Mouse (Mus musculus) splenic B cell, adult 2 months (primary cell): ENCODE measurements around the gene Ptgfrn.

Experiments
- DNase-seq: peaks from one replicate; pipeline ENCODE4 v3.0.0-alpha.2; 2011; ENCODE audit warnings: low read depth, low spot score
- H3K27me3 ChIP-seq: 2 replicates; pipeline ENCODE4 v1.6.1; 2012; ENCODE audit warnings: mild to moderate bottlenecking, low read length, moderate library complexity, mixed read lengths; ENCODE audit not compliant: control insufficient read depth, poor library complexity, insufficient read depth, severe bottlenecking
- H3K36me3 ChIP-seq: 2 replicates; pipeline ENCODE4 v1.6.1; 2012; ENCODE audit warnings: mild to moderate bottlenecking, low read length, moderate library complexity, mixed read lengths; ENCODE audit not compliant: control insufficient read depth, poor library complexity, insufficient read depth, severe bottlenecking

Ptgfrn gene

DNA sequence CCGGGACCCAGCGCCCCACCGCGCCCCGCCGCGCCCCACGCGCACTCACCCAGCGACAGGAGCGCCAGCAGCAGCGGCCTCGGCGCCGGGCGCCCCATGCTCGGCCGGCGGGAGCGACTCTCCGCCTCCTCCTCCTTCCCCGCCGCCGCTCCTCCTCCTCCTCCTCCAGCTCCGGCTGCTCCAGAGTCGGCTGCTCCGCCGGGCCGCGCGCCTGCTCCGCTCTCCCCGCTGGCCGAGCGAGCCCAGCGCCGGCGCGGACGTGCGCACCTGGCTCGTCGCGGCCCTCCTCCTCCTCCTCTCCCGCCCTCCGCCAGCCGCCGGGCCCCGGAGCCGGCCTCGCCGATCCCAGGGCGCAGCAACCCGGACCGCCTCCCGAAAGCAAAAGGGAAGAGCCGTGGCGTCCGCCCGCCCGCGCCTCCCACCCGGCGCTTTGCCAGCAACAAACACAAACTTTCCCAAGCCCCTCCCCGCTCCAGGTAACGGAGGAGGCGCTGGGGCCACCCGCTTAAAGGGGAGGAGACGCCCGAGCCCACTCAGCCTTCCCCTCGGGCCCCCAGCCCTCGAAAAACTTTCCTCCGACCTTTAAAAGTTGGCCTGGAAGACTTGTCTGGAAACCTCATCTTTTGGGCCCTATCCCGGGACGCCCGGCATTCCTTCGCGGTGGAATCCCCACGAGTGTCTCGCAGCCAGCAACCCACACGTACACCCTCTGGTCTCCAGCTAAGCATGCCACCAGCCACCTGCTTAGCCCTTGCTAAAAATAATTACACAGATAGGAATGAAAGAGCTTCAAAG, at the start of gene Ptgfrn:
TSS of gene Ptgfrn (minus strand) at position 236 of the 795 bp plus-strand sequence.
- H3K36me3 ChIP-seq = no peaks in the 10 kb centered on the region
- H3K27me3 ChIP-seq = peaks cover 2% of the 10 kb centered on the region; the same call in 1 of the 2 replicates
- peak; percentile 6 for DNase-seq

DNA sequence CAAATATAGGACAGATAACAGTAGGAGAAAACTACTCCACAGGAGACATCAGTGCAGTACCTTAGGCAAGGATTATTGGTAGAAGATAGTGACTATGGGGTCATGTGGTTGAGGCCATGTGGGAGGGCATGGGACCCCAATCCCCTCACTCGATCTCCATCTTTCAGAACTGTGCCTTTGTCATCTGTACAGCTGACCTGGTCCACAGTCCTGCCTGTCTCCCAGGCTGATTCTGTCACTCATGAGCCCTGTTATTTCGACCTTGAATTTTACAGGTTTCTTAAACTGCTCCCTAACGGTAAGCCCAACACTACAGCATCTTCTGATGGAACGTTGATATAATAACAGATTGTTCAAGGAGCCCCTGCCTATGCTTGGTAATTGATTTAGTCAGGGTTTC, 49.6 kb upstream of the Ptgfrn start:
- H3K27me3 ChIP-seq = no peaks in the 10 kb centered on the region
- no peak for DNase-seq
- no peaks in the 10 kb centered on the region for H3K36me3 ChIP-seq

DNA sequence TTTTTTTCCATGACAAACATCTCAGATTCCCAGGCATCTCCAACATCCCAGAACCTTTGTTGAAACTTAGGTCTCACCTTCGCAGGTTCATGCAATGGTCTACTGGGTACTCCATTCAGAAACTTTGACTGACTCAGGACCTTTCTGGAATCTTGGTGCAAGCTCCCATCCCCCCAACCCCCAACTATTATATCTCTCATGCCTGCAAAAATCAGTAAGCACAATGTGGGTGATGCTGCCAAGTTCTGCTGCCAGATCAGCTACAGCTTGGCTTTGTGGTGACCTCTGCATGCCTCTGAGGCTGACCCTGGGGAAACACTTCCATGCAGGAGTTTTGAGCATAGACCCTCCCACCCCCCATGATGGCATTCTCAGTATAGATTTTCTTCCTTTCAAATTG, 44.0 kb upstream of the Ptgfrn start:
- no peaks in the 10 kb centered on the region for H3K27me3 ChIP-seq
- no peaks in the 10 kb centered on the region for H3K36me3 ChIP-seq
- DNase-seq = no peak

DNA sequence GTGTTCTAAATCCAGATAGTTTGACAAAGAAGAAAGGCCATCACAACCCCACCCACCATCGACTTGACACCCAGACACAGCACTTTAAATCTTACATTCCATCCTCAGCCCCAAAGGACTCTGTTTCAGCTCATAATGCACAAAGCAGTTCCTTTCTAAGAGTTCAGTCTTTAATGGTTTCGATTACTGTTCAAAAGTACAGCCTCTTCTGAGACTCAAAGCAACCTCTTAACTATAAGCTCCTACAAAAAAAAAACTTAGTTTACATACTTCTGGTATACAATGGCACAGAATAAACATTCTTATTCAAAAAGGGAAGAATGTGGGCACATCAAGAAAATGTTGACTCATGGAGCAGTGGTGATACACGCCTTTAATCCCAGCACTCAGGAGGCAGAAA, 43.3 kb upstream of the Ptgfrn start:
- no peak for DNase-seq
- Histone ChIP-seq H3K27me3 (no peaks in the 10 kb centered on the region), H3K36me3 (no peaks in the 10 kb centered on the region)

DNA sequence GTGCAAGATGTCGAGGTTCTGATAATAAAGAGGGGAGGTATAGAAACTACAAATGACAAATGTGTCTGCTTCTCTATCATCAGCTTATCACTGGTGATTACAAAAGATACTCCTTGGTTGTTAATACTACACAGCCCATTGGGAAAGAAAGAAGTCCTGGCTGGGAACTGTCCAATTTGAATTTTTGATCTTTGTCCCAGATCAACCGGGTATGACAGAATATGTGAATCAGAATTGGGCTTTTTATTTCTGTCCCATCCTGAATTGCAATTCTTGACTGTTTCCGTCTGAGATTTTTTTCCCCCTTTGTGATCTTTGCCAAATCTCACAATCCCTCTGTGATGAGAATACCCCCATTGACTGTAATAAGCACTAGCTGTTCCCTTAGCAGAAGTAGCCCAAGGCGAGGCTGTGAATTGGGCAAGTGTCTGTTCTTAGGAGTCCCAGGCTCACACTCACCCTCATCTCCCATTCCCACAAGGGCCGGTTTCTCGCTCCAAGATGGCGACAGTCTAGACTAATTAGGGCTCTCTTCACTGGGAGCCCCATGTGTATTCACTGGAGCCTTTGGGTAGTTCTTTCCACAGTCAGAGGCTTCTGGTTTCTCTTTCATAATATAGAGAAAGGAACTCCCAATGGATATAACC, 36.2 kb upstream of the Ptgfrn start:
- DNase-seq = no peak
- Histone ChIP-seq H3K36me3 (no peaks in the 10 kb centered on the region), H3K27me3 (no peaks in the 10 kb centered on the region)

DNA sequence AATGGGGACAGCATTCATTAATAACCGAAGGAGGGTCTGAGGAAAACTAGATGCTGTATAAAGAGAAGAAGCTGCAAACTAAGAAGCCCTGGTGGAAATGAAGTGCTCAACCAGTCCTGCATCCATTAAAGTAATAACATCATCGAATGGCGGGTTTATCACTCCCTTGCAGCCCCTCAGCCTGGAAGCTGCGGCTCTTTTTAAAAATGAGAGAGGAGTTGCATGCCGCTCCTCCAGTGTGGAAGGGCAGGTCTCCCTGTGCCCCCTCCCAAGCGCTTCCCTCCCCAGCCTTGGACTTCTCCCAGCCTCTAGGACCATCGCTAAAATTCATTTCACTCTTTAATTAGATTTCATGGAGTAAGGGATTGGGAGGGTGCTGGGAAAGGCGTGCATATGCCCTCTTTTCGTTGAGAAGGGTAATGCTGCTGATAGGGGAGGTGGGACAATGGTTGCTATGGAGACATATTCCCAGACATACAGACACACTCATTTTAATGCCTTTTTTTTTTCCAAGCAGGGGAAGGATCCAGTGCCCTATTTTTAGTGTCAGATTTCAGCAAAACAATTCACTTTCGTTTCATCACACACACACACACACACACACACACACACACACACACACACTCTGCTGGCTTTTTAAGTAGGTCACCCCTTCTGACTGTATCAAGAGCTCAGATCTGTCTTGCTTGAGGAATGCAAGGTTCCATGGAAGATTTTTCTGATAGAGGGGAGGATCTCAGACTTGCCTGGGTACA, 35.4 kb upstream of the Ptgfrn start:
- no peak for DNase-seq
- H3K27me3 ChIP-seq = no peaks in the 10 kb centered on the region

DNA sequence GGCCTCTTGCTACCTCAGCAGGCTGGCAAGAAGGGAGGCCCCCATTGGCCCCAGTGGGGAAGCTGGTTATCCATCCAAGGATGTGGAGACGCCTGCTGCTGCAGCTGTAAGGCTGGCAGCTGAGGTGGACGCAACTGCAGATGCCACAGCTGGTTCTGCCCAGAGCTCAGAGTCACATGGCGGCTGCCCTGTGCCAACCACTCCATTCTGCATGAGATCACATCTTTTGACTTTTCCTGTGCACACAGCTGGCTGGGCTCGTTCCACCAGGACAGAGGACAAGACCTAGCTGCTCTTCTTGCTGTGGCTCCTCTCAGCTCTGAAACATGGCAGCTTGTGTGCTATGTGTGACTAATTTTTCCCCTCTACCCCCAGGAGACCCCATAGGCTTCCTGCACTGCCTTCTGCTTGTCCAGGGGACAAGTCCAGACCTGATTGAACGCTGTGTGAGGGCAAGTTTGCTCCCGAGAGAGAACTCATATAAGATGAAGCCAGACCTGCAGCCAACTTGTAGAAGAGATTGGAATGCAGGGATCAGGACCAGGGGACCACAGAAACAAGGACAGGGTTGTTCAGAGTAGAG, 34.4 kb upstream of the Ptgfrn start:
- Histone ChIP-seq H3K27me3 (no peaks in the 10 kb centered on the region), H3K36me3 (no peaks in the 10 kb centered on the region)
- DNase-seq = no peak

More for the DNA sequence above, 35.4 kb upstream of the Ptgfrn start:
- no peaks in the 10 kb centered on the region for H3K36me3 ChIP-seq

DNA sequence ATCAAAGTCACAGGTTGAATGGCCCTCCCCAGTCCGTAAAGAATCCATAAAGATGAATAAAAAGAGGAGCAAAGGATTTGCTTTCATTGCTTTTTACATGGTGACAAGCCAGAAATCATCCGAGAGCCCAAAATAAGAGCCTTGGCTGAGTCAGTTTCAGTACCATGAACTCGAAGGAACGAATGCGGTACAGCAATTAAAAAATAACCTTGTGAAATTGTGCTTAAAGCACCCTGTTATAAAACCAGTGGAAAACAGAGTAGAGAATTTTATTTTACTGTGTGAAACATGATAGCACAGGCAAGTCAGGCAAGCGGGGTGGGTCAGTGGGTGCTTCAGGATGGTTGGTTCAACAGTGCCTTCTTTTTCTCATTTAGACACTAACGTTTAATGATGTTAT, 33.4 kb upstream of the Ptgfrn start:
- Histone ChIP-seq H3K36me3 (no peaks in the 10 kb centered on the region), H3K27me3 (no peaks in the 10 kb centered on the region)
- DNase-seq = no peak

DNA sequence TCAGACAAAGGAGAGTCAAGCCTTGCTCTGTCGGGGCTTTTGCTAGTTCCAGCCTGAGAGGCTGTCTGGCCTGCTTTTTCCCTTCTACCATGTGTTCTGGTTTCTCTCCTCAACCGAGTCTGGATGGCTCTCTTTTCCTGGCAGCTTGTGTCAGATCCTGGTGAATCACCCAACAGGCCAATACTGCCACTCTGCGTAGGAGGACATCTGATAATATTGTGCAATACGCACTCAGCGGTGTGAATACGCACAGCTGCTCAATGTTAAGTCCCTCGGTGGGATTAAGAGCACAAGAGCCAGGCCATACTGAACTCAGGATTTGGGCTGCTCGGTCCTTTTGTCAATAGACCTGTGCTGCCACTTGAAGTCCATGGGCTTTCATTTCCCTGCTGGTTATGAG, 31.8 kb upstream of the Ptgfrn start:
- DNase-seq = no peak
- Histone ChIP-seq H3K36me3 (no peaks in the 10 kb centered on the region), H3K27me3 (no peaks in the 10 kb centered on the region; the same call in 1 of the 2 replicates)

DNA sequence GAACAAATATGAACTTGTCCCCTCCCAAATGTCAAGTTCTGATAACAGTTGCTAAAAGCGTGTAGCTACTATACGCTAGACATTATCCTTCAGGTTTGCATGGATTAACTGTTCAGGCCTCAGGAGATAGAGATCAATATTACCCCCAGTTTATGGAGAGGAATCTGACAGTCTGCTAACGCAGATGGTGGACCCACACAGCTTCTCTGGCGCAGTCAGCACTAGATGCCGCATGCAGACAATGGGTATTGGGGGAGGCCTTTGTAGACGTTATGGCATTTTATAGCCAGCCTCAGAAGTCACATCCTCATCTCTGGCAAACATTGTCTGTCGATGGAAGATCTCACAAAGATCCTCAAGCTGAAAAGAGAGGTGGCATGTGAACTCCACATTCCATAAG, 29.9 kb upstream of the Ptgfrn start:
- Histone ChIP-seq H3K36me3 (no peaks in the 10 kb centered on the region), H3K27me3 (no peaks in the 10 kb centered on the region; the same call in 1 of the 2 replicates)
- no peak for DNase-seq

DNA sequence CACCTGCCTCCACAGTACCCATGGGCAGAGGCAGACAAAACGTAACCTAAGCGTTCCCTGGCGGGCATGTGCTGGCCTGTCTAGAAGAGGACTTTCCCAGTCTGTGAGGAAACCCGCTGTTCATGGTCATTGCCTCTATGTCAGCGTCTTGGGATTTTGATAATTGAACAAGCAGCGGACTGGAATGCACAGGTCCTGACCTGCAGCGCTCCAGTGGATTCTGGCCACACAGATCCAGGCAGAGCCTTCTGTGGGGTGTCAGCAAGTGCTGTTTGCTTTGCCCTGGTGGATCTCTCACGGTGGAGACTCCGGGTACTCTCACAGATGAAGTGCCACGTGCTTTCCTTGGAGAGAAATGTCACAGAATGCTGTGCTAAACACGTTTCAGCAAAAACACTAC, 26.4 kb upstream of the Ptgfrn start:
- no peaks in the 10 kb centered on the region; the same call in 1 of the 2 replicates for H3K27me3 ChIP-seq
- no peak for DNase-seq
- H3K36me3 ChIP-seq = no peaks in the 10 kb centered on the region

DNA sequence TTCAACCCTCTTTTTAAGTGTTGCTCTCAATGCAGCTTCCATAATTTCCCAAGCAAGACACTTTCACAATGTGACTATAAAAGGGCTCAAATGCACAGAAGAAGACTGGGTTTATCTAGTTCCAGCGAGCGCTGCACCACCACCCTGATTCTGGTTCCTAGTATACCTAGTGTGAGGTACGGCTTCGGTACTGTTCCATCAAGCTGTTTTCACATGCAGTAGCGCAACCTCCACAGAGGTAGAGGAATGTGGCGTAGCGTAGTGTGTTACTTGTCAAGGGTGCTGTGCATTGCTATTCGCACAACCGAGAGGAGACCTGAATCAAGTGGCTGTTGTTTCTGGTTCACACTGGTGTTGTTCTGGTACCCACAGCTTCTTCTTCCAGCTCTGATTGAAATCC, 24.8 kb upstream of the Ptgfrn start:
- no peaks in the 10 kb centered on the region; the same call in 1 of the 2 replicates for H3K27me3 ChIP-seq
- H3K36me3 ChIP-seq = no peaks in the 10 kb centered on the region
- no peak for DNase-seq

DNA sequence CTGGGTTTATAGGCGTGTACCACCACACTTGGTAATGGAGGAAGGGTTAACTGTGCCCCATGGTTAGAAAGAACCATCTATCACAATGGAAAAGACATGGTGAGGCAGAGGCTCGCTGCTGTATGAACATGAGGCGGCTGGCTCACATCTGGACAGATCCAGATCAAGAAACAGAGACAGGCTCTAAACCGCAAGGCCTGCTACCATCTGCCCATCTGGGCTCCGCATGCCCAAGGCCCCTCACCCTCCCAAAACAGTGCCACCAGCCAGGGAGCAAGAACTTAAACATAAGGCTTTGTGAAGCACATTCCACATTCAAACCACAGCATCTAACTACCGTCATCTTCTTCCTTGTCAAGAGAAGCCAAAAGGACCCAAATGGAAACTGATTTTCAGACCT, 22.9 kb upstream of the Ptgfrn start:
- no peak for DNase-seq
- Histone ChIP-seq H3K36me3 (no peaks in the 10 kb centered on the region), H3K27me3 (no peaks in the 10 kb centered on the region; the same call in 1 of the 2 replicates)

DNA sequence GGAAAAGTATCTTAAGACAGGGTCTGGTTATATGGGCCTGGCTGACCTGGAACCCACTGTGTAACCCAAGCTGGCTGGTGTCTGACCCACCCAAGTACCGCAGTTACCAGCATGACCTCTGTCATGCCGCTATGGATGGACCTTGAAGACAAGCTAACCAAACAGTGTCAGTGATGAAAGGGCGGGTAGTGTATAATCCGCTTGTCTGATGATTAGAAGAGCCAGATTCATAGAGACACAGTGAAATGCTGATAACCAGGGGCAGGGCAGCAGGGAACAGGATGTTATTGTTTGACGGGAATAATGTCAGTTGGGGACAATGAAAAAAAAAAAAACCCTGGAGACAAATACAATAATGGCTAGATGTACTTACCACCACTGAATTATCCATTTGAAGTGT, 21.7 kb upstream of the Ptgfrn start:
- DNase-seq = no peak
- Histone ChIP-seq H3K27me3 (no peaks in the 10 kb centered on the region), H3K36me3 (no peaks in the 10 kb centered on the region)

DNA sequence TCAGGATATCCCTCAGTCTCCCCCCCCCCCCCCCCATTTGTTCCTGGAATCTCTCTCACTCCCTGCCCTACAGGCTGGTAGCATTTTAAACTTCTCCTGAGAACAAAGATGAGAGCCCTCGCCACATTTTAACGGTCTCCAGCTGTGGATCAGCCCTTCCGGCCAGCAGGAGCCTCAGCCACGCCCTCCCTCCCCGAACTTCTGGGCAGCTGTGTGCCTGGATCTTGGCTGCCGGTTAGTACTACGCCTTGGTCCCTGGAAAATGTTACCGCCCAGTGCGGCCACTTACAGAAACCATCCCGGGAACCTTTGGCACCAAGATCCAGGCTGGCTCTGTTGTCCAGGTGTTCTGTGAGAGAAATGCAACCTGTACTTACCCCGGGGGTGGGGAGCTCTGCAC, 20.4 kb upstream of the Ptgfrn start:
- no peak for DNase-seq

More for the DNA sequence above, 20.4 kb upstream of the Ptgfrn start:
- H3K36me3 ChIP-seq = no peaks in the 10 kb centered on the region
- no peaks in the 10 kb centered on the region for H3K27me3 ChIP-seq
